15 mouse cellular contexts compared by ENCODE assay signal in genomic region chr12:30698256-30698655, GRCm38 (mm10).
DNase-seq lines count a peak whose midpoint lies in the region; TF ChIP-seq lines count a peak whose summit lies in the region.
"Had no signal": no experiment of that assay in that cellular context is flagged by ENCODE, and none has a peak within 500 bp of the region (broad histone marks: within the 10 kb centered on the region; RNA-seq: fewer than 3 reads in every experiment).

No protein-coding gene starts in this region.

- intact Hi-C loops in left cerebral cortex, postnatal 4 days (cut with DNase I): no loop called here

- H3K4me3 ChIP-seq in kidney, adult 2 months (ENCODE audit: insufficient read depth, low read depth, low read length): no peak overlapping the region
- H3K4me3 ChIP-seq: heart, embryonic 13.5 days; limb, embryonic 13.5 days; neural tube, embryonic 13.5 days had no signal

- no peak for TF ChIP-seq CTCF in kidney, adult 2 months (conservative IDR thresholded peaks at IDR 0.05; ENCODE audit: insufficient read depth, insufficient read length, low read depth, low read length)

- no peak overlapping the region for H3K27ac ChIP-seq in kidney, adult 2 months (ENCODE audit: insufficient read depth, low read depth, low read length)
- H3K27ac ChIP-seq: heart, embryonic 13.5 days; limb, embryonic 13.5 days; neural tube, embryonic 13.5 days had no signal

- DNase-seq in left cerebral cortex, adult 11 months (ENCODE audit: low spot score): peak; percentile 35
- DNase-seq in left cerebral cortex, postnatal 4 days: no peak
- peak; percentile 38 to 54 for DNase-seq in frontal cortex, postnatal 10 days (ENCODE audit: low spot score in 2 of 2)
- peak; percentile 27 to 38 for DNase-seq in layer of hippocampus, postnatal 36 days
- DNase-seq in right cerebral cortex, postnatal 14 days: peak; percentile 11
- DNase-seq in urinary bladder, adult 2 months (ENCODE audit: low spot score): no peak
- no peak for DNase-seq in kidney, adult 8-10 months
- DNase-seq in kidney, adult 2 months: no peak
- DNase-seq: cerebellum, adult 11-12 months; gastrocnemius, postnatal 25 days; kidney, postnatal 10 days; thymus, adult 2 months had no signal

- no peaks in the 10 kb centered on the region for H3K4me1 ChIP-seq in kidney, adult 2 months (ENCODE audit: control insufficient read depth, insufficient read depth, low read length)
- H3K4me1 ChIP-seq: limb, embryonic 13.5 days; neural tube, embryonic 13.5 days had no signal

- no peaks in the 10 kb centered on the region for H3K27me3 ChIP-seq in kidney, adult 2 months (replicated peaks; ENCODE audit: control insufficient read depth, insufficient read depth, low read length)
- H3K27me3 ChIP-seq: heart, embryonic 13.5 days; limb, embryonic 13.5 days; neural tube, embryonic 13.5 days had no signal

- H3K36me3 ChIP-seq in kidney, adult 2 months (ENCODE audit: control insufficient read depth, insufficient read depth, low read length): no peaks in the 10 kb centered on the region
- H3K36me3 ChIP-seq: heart, embryonic 13.5 days; limb, embryonic 13.5 days; neural tube, embryonic 13.5 days had no signal

- 68% methylated on average over 6 of the region's 6 CpGs for WGBS in kidney, adult 2 months

- no peak for TF ChIP-seq POLR2A in kidney, adult 2 months (IDR thresholded peaks at IDR 0.05; ENCODE audit: low read depth, low read length)

Comparison
In these comparisons a context has a peak if more than half of its experiments do, and no peak if none do; other contexts are left out.
1. DNase-seq: peak in left cerebral cortex, adult 11 months (single experiment), frontal cortex, postnatal 10 days (2 of 2), layer of hippocampus, postnatal 36 days (2 of 2) and right cerebral cortex, postnatal 14 days (single experiment); none in left cerebral cortex, postnatal 4 days (single experiment), urinary bladder, adult 2 months (single experiment), kidney, adult 8-10 months (0 of 2) and kidney, adult 2 months (single experiment).